Mouse (Mus musculus): ENCODE data around the gene Urm1.

DNA sequence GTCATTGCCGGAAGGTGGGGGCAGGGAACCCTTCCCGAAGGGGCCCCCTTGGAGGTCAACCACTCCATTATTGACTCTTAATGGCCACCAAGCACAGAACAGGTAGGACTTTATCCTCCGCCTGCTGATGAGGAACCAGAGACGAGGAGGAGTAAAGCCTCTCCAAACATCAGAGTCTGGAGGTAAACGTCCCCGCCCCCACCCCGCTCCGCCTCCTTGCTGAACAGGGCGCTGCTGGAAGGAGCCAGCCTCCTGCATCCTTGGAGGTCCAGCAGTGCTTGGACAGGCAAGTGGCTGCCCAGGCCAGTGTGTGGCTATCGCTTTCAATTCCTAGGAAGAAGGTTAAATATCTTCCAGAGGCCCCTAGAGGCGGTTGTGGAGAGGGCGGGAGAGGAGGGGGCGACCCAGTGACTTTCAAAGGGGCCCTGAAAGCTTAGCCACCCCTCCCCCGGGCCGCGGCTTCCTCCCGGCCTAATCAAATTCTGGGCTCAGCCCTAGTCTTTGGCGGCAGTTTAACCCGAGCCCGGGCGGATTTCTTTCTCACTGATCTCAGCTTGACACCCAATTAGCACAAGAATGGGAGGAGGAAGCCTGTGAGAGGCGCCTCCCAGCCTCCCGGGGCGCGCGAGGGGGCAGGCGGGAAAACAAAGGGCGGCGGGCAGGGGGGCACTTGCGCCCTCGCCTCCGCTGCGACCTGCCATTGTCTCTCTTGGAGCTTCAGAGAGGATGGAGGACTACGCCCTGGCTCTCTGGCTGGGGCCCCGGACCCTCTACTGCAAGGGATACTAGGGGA is at the start of gene Urm1:
- TF ChIP-seq CTCF (IDR thresholded peaks at IDR 0.05; ENCODE audit: extremely low read depth, insufficient read depth, insufficient read length, insufficient replicate concordance) (no peak), POLR2A (IDR thresholded peaks at IDR 0.05; ENCODE audit: low read depth, low read length) (no peak)
